Mouse (Mus musculus): ENCODE measurements at regions not wholly inside any gene's neighbourhood (a gene's known extent, or its start where the extent isn't known, plus 50 kb on each side); places are given as distances from the start of the nearest gene placed in this dataset.
A peak's percentile ranks its signal among the peaks of the same experiment; 100 is the strongest.

DNA sequence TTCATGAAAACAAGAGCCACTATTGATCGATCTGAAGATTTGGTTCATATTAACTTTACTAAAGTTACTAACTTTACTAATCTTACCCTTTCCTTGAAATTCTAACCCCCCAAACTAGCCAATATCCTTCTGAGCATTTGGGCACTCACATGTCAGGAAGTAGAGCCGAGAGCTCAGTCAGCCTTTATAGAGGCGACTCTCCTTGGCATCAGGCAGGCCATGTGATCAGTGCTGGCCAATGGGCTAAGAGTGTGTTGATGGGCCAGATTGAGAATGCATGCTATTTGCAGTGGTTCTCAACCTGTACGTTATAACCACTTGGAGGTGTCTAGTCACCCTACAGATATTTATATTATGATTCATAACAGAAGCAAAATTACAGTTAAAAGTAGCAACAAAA lies 69.6 kb upstream of the Slc35b4 start:
- no peak for DNase-seq (ENCODE audit: low read depth)

DNA sequence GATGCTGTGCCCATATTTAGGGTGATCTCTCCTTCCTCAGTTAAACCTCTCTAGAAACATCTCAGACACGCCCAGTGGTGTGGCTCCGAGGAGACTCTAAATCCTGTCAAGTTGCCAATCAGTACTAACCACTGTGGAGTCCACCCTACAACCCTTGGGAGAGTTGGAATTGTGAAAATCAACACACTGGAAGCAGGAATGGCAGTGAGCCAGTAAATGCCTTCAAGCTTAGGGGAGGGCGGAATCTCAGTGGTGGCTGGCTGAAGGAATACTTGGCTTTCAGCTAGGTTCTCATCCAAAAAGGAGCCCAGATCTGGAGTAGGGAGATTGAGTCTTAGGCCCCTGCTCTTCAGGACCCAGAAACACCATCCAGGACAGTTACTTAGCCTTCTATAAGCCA lies 66.1 kb upstream of the Slc35b4 start:
- DNase-seq (ENCODE audit: low read depth) = no peak

DNA sequence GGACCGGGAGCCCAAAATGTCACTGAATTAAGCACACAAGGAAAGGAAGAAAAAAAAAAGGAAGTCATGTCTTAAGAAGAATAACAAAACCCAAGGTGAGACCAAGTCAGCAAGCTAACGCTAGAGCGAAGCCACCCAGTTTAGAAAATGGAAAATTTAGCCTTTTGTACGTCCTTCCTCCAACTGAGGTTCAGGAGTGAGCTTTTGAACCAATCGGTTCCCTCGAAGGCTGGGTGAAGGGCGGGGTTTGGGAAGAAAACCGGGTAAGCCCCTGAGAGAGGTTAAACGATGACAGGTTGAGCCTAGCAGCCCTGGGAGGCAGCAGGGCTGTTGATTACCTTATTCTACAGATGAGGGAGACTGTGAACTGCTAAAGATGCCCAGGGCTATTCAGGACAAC lies 65.6 kb upstream of the Slc35b4 start:
- DNase-seq (ENCODE audit: low read depth) = no peak

DNA sequence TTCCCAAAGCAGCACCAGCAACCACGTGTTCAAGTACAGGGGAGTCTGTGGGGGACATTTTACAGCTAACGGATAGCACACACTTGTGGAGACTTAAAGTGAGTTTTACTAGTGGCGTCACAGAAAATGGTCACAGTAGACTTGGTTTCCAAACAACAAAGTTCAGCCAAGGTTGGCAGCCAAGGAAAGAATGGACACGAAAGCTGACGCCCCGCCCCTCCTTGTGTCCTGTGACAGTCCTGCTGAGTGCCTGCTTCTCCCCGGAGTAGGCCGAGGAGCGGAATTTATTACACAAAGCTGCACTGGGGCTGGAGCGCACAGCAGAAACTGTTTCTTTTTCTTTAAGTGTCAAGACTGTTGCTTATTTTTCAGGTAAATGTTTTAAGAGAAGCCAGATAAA lies 58.2 kb upstream of the Slc35b4 start:
- DNase-seq (ENCODE audit: low read depth) = no peak

DNA sequence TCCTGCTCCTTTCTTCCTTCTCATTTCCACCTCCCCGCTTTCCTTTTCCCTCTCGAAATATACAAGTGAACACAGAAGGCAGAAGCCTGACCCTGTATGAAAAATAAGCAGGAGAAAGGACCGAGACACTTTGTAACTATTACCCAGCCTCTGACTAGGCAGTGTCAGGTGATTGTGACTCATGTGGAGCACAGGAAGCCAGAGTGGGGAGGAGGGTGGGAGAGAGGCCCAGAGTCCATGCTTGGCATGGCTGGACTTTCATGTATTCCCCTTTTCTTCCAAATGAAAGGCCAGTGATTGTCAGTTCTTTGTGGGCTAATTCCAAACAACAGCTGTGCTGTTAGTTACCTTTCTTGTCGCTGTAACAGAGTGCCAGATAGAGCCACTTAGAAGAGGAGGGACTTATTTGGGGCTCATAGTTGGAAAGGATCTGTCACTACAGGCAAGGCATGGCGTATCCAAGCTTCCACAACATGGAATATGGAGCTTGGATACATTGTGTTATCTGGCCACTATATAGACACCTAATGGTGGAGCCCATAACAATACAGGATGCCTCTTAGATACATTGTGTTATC lies 57.6 kb upstream of the Slc35b4 start:
- DNase-seq (ENCODE audit: low read depth) = no peak

DNA sequence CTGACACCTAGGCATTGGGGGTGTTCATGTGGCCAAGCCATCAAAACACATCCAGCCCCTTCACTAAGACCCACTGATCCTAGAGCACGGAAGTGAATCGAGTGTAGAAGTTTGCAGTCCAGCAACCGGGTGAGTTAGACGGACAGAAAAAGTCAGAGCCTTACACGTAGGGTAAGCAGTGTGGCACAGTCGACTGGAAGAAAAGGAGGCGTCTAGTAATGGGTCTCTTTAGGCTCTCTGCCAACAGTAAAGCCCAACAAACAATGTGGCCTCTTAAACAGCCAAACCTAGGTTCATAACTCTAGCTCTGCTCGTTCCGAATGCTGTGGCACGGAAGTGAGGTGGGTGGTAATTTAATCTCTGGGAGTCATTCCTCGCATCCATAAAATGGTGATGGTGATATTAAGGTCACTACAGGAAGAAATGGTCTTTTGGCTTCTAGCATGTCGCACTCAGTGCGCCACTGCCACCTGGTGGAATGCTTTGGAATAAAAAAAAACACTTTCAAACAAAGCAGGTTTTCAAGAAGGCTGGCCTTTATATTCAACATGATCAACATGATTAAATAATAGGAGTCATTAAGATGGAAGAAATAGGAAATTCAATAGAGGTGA lies 54.0 kb upstream of the Slc35b4 start:
- peak; percentile 11 for DNase-seq (ENCODE audit: low read depth)

DNA sequence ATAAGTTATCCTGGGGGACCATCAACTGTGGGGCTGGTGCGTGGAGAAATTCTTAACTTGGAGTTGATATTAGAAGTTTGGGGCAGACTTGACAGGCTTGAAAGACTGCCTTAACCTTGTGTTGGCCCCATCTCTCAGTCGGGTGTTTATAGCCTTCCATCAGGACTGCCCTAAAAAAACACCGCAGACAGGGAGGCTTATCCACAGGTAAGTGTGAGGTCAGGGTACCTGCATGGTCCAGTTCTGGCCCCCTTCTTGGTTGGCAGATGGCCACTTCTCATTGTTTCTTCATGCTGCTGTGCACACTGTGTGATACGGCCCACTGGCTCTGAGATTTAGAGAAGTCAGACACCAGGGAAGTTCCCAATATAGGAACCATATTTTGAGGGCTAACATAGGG lies 50.2 kb upstream of the Slc35b4 start:
- no peak for DNase-seq (ENCODE audit: low read depth)

Data from c-Kit-positive CD71-positive TER-119-negative erythroid progenitor cells, embryonic 14.5 days (primary cell).